Mouse (Mus musculus) liver, embryonic 14.5 days (tissue): Measurements from ENCODE around the gene Cdh9. TPM values are rescaled to one million over a fixed set of nuclear protein-coding genes. Genes with fewer than 3 reads are reported as not detected.

Experiments used
- ATAC-seq: fragments of 200-750 bp; cut with Nextera tagmentation; 2 replicates; pipeline ENCODE4 v1.8.0; 2017; ENCODE audit warnings: moderate number of reproducible peaks, mild to moderate bottlenecking, moderate library complexity; ENCODE audit not compliant: insufficient read depth
- DNase-seq, 3 experiments: peaks; one replicate each; pipeline ENCODE4 v3.0.0-alpha.2; 2012 to 2013; ENCODE audit warnings: low read depth in 3 of 3, low spot score in 3 of 3
- H3K27ac ChIP-seq: fragments of 300-500 bp; sonication (generic); 2 replicates; pipeline ENCODE4 v1.5.1; 2014; ENCODE audit warnings: moderate library complexity, mild to moderate bottlenecking, control low read depth, inconsistent platforms
- H3K27me3 ChIP-seq: fragments of 300-500 bp; sonication (generic); 2 replicates; pipeline ENCODE4 v1.6.1; 2014; ENCODE audit warnings: mild to moderate bottlenecking, low read length, moderate library complexity; ENCODE audit not compliant: control insufficient read depth, insufficient read depth
- H3K36me3 ChIP-seq: fragments of 300-500 bp; sonication (generic); replicated peaks from 2 replicates; pipeline ENCODE4 v1.6.1; 2014; ENCODE audit warnings: low read depth; ENCODE audit not compliant: control insufficient read depth, insufficient read depth
- H3K4me1 ChIP-seq, 2 experiments: fragments of 200-500 bp in 1 of 2; fragments of 300-500 bp in 1 of 2; sonication (generic) in 1 of 2; replicated peaks; 2 replicates each; pipeline ENCODE4 v1.6.1; 2012 to 2014; ENCODE audit warnings: antibody characterized with exemption in 1 of 2, inconsistent platforms in 1 of 2, low read length in 1 of 2; ENCODE audit not compliant: control insufficient read depth in 2 of 2, insufficient read depth in 2 of 2
- H3K4me2 ChIP-seq: fragments of 300-500 bp; sonication (generic); 2 replicates; pipeline ENCODE4 v1.6.1; 2014; ENCODE audit warnings: low read depth, mild to moderate bottlenecking, control low read depth, moderate library complexity
- H3K4me3 ChIP-seq, 2 experiments: fragments of 200-500 bp in 1 of 2; fragments of 300-500 bp in 1 of 2; sonication (generic) in 1 of 2; 2 replicates each; pipeline ENCODE4 v1.5.1; 2012 to 2014; ENCODE audit warnings: low read depth in 2 of 2, low read length in 2 of 2, mild to moderate bottlenecking in 2 of 2, control low read depth in 1 of 2, inconsistent platforms in 1 of 2, moderate library complexity in 1 of 2; ENCODE audit not compliant: insufficient read depth in 1 of 2
- H3K9ac ChIP-seq: fragments of 300-500 bp; sonication (generic); replicated peaks from 2 replicates; pipeline ENCODE4 v1.6.1; 2014; ENCODE audit warnings: mild to moderate bottlenecking, control low read depth, moderate library complexity
- H3K9me3 ChIP-seq: fragments of 300-500 bp; sonication (generic); 2 replicates; pipeline ENCODE4 v1.6.1; 2016; ENCODE audit warnings: low read length, mixed read lengths; ENCODE audit not compliant: control insufficient read depth
- CTCF ChIP-seq: IDR thresholded peaks from 2 replicates; pipeline ENCODE4 v1.5.1; 2016; ENCODE audit warnings: antibody characterized with exemption, low read depth, control low read depth
- EP300 ChIP-seq: IDR thresholded peaks from 2 replicates; pipeline ENCODE4 v1.6.1; 2016; ENCODE audit warnings: antibody characterized with exemption, low read depth
- WGBS: fragments of 180-500 bp; shearing (Covaris S2); extraction: QIAGEN DNeasy Blood & Tissue Kit; methylation state at CpG from one replicate; pipeline ENCODE4 v1.1.7; 2014; ENCODE audit not compliant: insufficient replicate concordance; 5-methylcytosine and 5-hydroxymethylcytosine counted together
- polyA plus RNA-seq, 2 experiments: library from polyadenylated mRNA; depleted of rRNA in 1 of 2; stranded (reverse) in 1 of 2; unstranded in 1 of 2; fragments of >200 nt; fragmentation: Nextera tagmentation in 1 of 2; extraction: Ambion mirVana in 1 of 2; gene quantifications; 2 replicates each; pipeline versions ENCODE4 v1.2.1 to v1.2.3; 2012 to 2014

The Cdh9 gene
- not detected in 2 replicates for polyA plus RNA-seq (2012; rRNA removed)
- polyA plus RNA-seq (2014; fragmentation: Nextera tagmentation; extraction: Ambion mirVana): not detected in 2 replicates

GRCm38 (mm10) chr15:16728470-16729011, at the start of gene Cdh9:
Gene Cdh9 (plus strand): TSS chr15:16728756.
- H3K36me3 ChIP-seq: no peaks in the 10 kb centered on the region
- H3K27ac ChIP-seq: no peak within 1 kb of the TSS
- H3K4me1 ChIP-seq: no peaks in the 10 kb centered on the region
- H3K9me3 ChIP-seq: no peaks in the 10 kb centered on the region
- TF ChIP-seq EP300: no peak
- TF ChIP-seq CTCF: no peak
- DNase-seq: no peak
- WGBS: 11% methylated on average over 14 of the region's 14 CpGs
- H3K9ac ChIP-seq: no peak within 1 kb of the TSS
- no peak for ATAC-seq
- peak within 1 kb of the TSS in 1 of 2 experiments; percentile 17; a peak in 1 of 4 replicates for H3K4me3 ChIP-seq
- peak within 1 kb of the TSS; percentile 17; the same call in 1 of the 2 replicates for H3K4me2 ChIP-seq
- H3K27me3 ChIP-seq: no peaks in the 10 kb centered on the region

DNA sequence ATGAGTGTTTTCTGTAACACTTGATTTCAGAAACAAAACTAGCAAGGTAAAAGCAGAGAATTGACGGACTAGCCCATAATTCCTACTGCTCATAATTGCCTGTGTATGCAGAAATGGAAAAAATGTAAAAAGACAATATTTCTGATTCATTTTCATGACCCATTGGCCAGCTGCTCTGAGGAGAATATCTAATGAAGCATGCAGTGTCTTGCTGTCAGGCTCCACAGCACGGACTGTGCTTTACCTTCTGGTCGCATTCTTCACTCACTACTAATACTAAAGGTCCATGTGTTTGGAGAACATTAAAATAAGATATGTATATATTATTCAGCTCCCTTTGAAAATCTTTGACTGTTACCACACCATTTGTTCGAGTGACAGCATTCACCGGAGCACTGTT, 49.5 kb upstream of the Cdh9 start:
- H3K9ac ChIP-seq: no peak overlapping the region
- no peaks in the 10 kb centered on the region for H3K27me3 ChIP-seq
- no peaks in the 10 kb centered on the region for H3K9me3 ChIP-seq
- H3K4me1 ChIP-seq: no peaks in the 10 kb centered on the region
- no peak overlapping the region for H3K4me3 ChIP-seq
- WGBS: 59% methylated on average over 5 of the region's 5 CpGs
- ATAC-seq (no peak), DNase-seq (no peak)
- no peak overlapping the region for H3K27ac ChIP-seq
- H3K4me2 ChIP-seq: no peak overlapping the region
- no peak for TF ChIP-seq EP300
- no peak for TF ChIP-seq CTCF
- H3K36me3 ChIP-seq: no peaks in the 10 kb centered on the region

DNA sequence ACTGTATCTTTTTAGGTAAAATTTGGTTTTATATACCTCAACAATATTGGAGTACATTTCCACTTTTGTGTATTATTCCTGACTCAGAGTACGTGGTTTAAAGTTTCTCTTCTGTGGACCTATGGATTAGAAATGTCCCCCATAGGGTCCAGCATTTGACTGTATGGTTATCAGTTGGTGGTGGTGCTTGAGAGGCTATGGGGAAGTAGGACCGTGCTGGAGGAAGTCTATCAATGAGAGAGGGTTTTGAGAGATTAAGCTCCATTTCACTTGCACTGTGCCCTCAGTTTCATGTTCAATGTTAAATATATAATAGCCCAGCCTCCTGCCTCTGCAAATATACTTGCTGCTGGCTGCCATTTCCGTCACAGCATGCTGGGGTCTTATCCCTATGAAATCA, 28.7 kb upstream of the Cdh9 start:
- no peak for TF ChIP-seq CTCF
- TF ChIP-seq EP300: no peak
- no peak for DNase-seq
- no peaks in the 10 kb centered on the region for H3K4me1 ChIP-seq
- H3K4me2 ChIP-seq: no peak overlapping the region
- H3K36me3 ChIP-seq: no peaks in the 10 kb centered on the region
- WGBS: 31% methylated on average over 3 of the region's 3 CpGs
- no peak overlapping the region for H3K4me3 ChIP-seq
- no peak for ATAC-seq
- no peaks in the 10 kb centered on the region for H3K27me3 ChIP-seq
- no peak overlapping the region for H3K9ac ChIP-seq
- H3K9me3 ChIP-seq: no peaks in the 10 kb centered on the region
- no peak overlapping the region for H3K27ac ChIP-seq

DNA sequence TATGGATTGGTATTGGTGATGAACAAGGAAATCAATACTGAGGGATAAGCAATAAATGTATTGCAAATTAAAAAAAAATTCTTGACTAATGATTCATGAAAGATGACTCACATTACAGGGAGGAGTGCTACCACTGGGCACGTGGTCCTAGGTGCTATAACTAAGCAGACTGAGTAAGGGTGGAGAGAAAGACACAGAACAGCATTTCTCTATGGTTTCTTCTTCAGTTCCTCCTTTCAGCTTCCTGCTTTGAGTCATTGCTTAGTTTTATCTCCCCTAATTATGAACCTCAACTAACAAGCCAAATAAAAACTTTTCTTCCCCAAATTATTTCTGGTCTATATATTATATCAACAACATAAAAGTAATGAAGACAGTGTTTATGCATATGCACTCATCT, 26.2 kb upstream of the Cdh9 start:
- no peak overlapping the region for H3K27ac ChIP-seq

DNA sequence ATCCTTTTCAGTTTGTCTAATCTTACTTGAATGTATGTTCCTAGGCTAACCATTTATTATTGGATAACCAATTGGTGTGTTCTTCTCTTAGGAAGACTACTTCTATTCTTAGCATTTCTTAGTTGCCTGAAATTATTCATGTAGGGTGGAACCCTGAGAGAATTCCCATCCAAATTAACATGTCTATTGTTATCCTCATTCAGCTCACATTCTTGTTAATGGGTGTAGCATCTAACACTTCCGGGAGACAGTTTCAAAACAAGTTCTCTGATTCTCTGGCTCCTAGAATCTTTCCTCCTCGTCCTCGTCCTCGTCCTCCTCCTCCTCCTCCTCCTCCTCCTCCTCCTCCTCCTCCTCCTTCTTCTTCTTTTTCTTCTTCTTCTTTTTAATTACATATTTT, 10.5 kb downstream of the Cdh9 start:
- H3K4me1 ChIP-seq: no peaks in the 10 kb centered on the region
- TF ChIP-seq EP300: no peak
- TF ChIP-seq CTCF: no peak
- no peaks in the 10 kb centered on the region for H3K36me3 ChIP-seq
- H3K27ac ChIP-seq: no peak overlapping the region
- no peaks in the 10 kb centered on the region for H3K9me3 ChIP-seq
- WGBS: 56% methylated on average over 4 of the region's 4 CpGs
- no peak overlapping the region for H3K4me3 ChIP-seq
- DNase-seq: no peak
- H3K4me2 ChIP-seq: no peak overlapping the region
- ATAC-seq: no peak
- H3K27me3 ChIP-seq: no peaks in the 10 kb centered on the region
- H3K9ac ChIP-seq: no peak overlapping the region

More for the DNA sequence above, 26.2 kb upstream of the Cdh9 start:
- no peak overlapping the region for H3K4me2 ChIP-seq
- no peak overlapping the region for H3K4me3 ChIP-seq
- ATAC-seq: no peak
- no peaks in the 10 kb centered on the region for H3K4me1 ChIP-seq
- WGBS: 35% methylated on average over 1 of the region's 1 CpGs
- H3K9ac ChIP-seq: no peak overlapping the region
- no peak for DNase-seq
- H3K9me3 ChIP-seq: no peaks in the 10 kb centered on the region
- H3K27me3 ChIP-seq: no peaks in the 10 kb centered on the region
- TF ChIP-seq CTCF: no peak
- TF ChIP-seq EP300: no peak
- H3K36me3 ChIP-seq: no peaks in the 10 kb centered on the region
